Mouse (Mus musculus): Measurements from ENCODE around the gene Trim71. TPM values are rescaled to one million over a fixed set of nuclear protein-coding genes. Genes with fewer than 3 reads are reported as not detected.

Trim71 gene
- polyA plus RNA-seq, 1 experiment from 2014 or later, result 0.35 TPM

- Histone ChIP-seq H3K27ac (replicated peaks) (no peak overlapping the region), H3K4me1 (no peaks in the 10 kb centered on the region), H3K9me3 (replicated peaks) (no peaks in the 10 kb centered on the region), H3K4me3 (replicated peaks) (no peak overlapping the region), H3K36me3 (peaks cover 20% of the 10 kb centered on the region), H3K4me2 (no peak overlapping the region), H3K9ac (replicated peaks) (no peak overlapping the region), H3K27me3 (replicated peaks) (no peaks in the 10 kb centered on the region)
- 86% methylated on average over 5 of the region's 5 CpGs for WGBS
- no peak for ATAC-seq (ENCODE audit: low FRiP score)
Measured at GRCm38 (mm10) chr9:114468217-114468616, 96.0 kb downstream of the Trim71 start.

- Histone ChIP-seq H3K4me2 (no peak overlapping the region), H3K27ac (replicated peaks) (no peak overlapping the region), H3K27me3 (replicated peaks) (no peaks in the 10 kb centered on the region), H3K9me3 (replicated peaks) (no peaks in the 10 kb centered on the region), H3K4me3 (replicated peaks) (no peak overlapping the region), H3K36me3 (peaks cover 26% of the 10 kb centered on the region), H3K9ac (replicated peaks) (no peak overlapping the region), H3K4me1 (no peaks in the 10 kb centered on the region)
- 81% methylated on average over 7 of the region's 7 CpGs for WGBS
- ATAC-seq (ENCODE audit: low FRiP score), result no peak
Measured at GRCm38 (mm10) chr9:114466871-114467270, 97.3 kb downstream of the Trim71 start.

- no peak overlapping the region for H3K4me2 ChIP-seq
- H3K4me3 ChIP-seq (replicated peaks), result no peak overlapping the region
- H3K4me1 ChIP-seq, result no peaks in the 10 kb centered on the region
- ATAC-seq (ENCODE audit: low FRiP score), result no peak
- 86% methylated on average over 6 of the region's 6 CpGs for WGBS
- no peaks in the 10 kb centered on the region for H3K9me3 ChIP-seq (replicated peaks)
- H3K36me3 ChIP-seq, result peaks cover 33% of the 10 kb centered on the region
- no peak overlapping the region for H3K27ac ChIP-seq (replicated peaks)
- no peak overlapping the region for H3K9ac ChIP-seq (replicated peaks)
- H3K27me3 ChIP-seq (replicated peaks), result no peaks in the 10 kb centered on the region
Measured at GRCm38 (mm10) chr9:114465442-114465841, 98.7 kb downstream of the Trim71 start.

GRCm38 (mm10) chr9:114462569-114462968 is 101.6 kb downstream of the Trim71 start:
- Histone ChIP-seq H3K9me3 (replicated peaks) (no peaks in the 10 kb centered on the region), H3K4me3 (replicated peaks) (no peak overlapping the region), H3K27ac (replicated peaks) (no peak overlapping the region), H3K4me1 (no peaks in the 10 kb centered on the region), H3K36me3 (peaks cover 40% of the 10 kb centered on the region), H3K9ac (replicated peaks) (no peak overlapping the region), H3K27me3 (replicated peaks) (no peaks in the 10 kb centered on the region), H3K4me2 (no peak overlapping the region)
- 93% methylated on average over 7 of the region's 7 CpGs for WGBS
- no peak for ATAC-seq (ENCODE audit: low FRiP score)

GRCm38 (mm10) chr9:114458436-114458835 is 105.7 kb downstream of the Trim71 start:
- 90% methylated on average over 3 of the region's 3 CpGs for WGBS
- Histone ChIP-seq H3K4me1 (no peaks in the 10 kb centered on the region), H3K4me3 (replicated peaks) (no peak overlapping the region), H3K4me2 (no peak overlapping the region), H3K27ac (replicated peaks) (no peak overlapping the region), H3K27me3 (replicated peaks) (no peaks in the 10 kb centered on the region), H3K36me3 (peaks cover 32% of the 10 kb centered on the region), H3K9me3 (replicated peaks) (no peaks in the 10 kb centered on the region), H3K9ac (replicated peaks) (no peak overlapping the region)
- no peak for ATAC-seq (ENCODE audit: low FRiP score)

Other genes starting within 250 kb of the Trim71 start
- not detected in 2 replicates for gene Bcl2a1c, start 234.2 kb downstream of the Trim71 start, polyA plus RNA-seq (2015; fragmentation: Nextera tagmentation; extraction: Ambion mirVana)
- gene Crtap, start 173.7 kb downstream of the Trim71 start, polyA plus RNA-seq (2015; fragmentation: Nextera tagmentation; extraction: Ambion mirVana), result 34.0 and 42.8 TPM in 2 replicates
- 30.9 and 38.2 TPM in 2 replicates for gene Glb1, start 163.3 kb downstream of the Trim71 start, polyA plus RNA-seq (2015; fragmentation: Nextera tagmentation; extraction: Ambion mirVana)
- 8.8 and 11.8 TPM in 2 replicates for gene Tmppe, start 163.3 kb downstream of the Trim71 start, polyA plus RNA-seq (2015; fragmentation: Nextera tagmentation; extraction: Ambion mirVana)
- gene Ccr4, start 59.5 kb downstream of the Trim71 start, polyA plus RNA-seq (2015; fragmentation: Nextera tagmentation; extraction: Ambion mirVana), result 0.84 TPM in 1 of 2 replicates, not detected in the other
- not detected in 2 replicates for gene C130032M10Rik, start 48.7 kb downstream of the Trim71 start, polyA plus RNA-seq (2015; fragmentation: Nextera tagmentation; extraction: Ambion mirVana)
- 54.2 and 57.8 TPM in 2 replicates for gene Cnot10, start 75.8 kb upstream of the Trim71 start, polyA plus RNA-seq (2015; fragmentation: Nextera tagmentation; extraction: Ambion mirVana)
- 124 and 140 TPM in 2 replicates for gene Dync1li1, start 124.4 kb upstream of the Trim71 start, polyA plus RNA-seq (2015; fragmentation: Nextera tagmentation; extraction: Ambion mirVana)
- gene Cmtm6, start 166.7 kb upstream of the Trim71 start, polyA plus RNA-seq (2015; fragmentation: Nextera tagmentation; extraction: Ambion mirVana), result 17.9 and 29.2 TPM in 2 replicates
- gene Cmtm7, start 217.5 kb upstream of the Trim71 start, polyA plus RNA-seq (2015; fragmentation: Nextera tagmentation; extraction: Ambion mirVana), result 13.0 and 71.4 TPM in 2 replicates

All from neural tube, embryonic 15.5 days (tissue).